Comparison of ENCODE assay signal across 8 mouse cellular contexts in genomic region chr17:27856265-27856797, GRCm38 (mm10). TPM values are rescaled to one million over a fixed set of nuclear protein-coding genes. Genes with fewer than 3 reads are reported as not detected.
DNase-seq lines count a peak whose midpoint lies in the region; ATAC-seq and TF ChIP-seq lines count a peak whose summit lies in the region.

Uhrf1bp1 (plus strand) TSS chr17:27856441.

- peak; percentile 80 for ATAC-seq in intestine, postnatal 0 days

- DNase-seq in adrenal gland, postnatal 10 days = peak; percentile 94
- peak; percentile 89 for DNase-seq in embryo, embryonic 9.5 days (ENCODE audit: extremely low spot score)
- no peak for DNase-seq in gonadal fat pad, adult 2 months (ENCODE audit: low read depth)
- peak; percentile 74 to 83 for DNase-seq in left cerebral cortex, postnatal 36 days (ENCODE audit: low spot score in 2 of 2)
- peak; percentile 87 for DNase-seq in midbrain, embryonic 10.5 days (ENCODE audit: low spot score)
- peak; percentile 85 for DNase-seq in right cerebral cortex, postnatal 4 days
- peak; percentile 87 for DNase-seq in yolk sac, embryonic 10.5 days (ENCODE audit: low spot score)

- H3K36me3 ChIP-seq in intestine, postnatal 0 days (ENCODE audit: control insufficient read depth, insufficient read depth) = peaks cover 24% of the 10 kb centered on the region; the same call in 1 of the 2 replicates
- peaks cover 32% of the 10 kb centered on the region for H3K36me3 ChIP-seq in midbrain, embryonic 10.5 days

- H3K4me2 ChIP-seq in intestine, postnatal 0 days (replicated peaks; ENCODE audit: low read depth) = peak within 1 kb of the TSS; percentile 96

- under 1% methylated on average over 54 of the region's 54 CpGs for WGBS in intestine, postnatal 0 days
- WGBS in midbrain, embryonic 10.5 days = 2% methylated on average over 53 of the region's 54 CpGs

- H3K9me3 ChIP-seq in intestine, postnatal 0 days (ENCODE audit: control insufficient read depth) = no peaks in the 10 kb centered on the region
- no peaks in the 10 kb centered on the region for H3K9me3 ChIP-seq in midbrain, embryonic 10.5 days (replicated peaks)

- peak; percentile 28; the same call in 1 of the 2 replicates for TF ChIP-seq CTCF in intestine, postnatal 0 days (IDR thresholded peaks at IDR 0.05; ENCODE audit: low read depth)

- peak within 1 kb of the TSS; percentile 88 for H3K27ac ChIP-seq in intestine, postnatal 0 days (ENCODE audit: low read depth, low read length)
- H3K27ac ChIP-seq in midbrain, embryonic 10.5 days (replicated peaks) = peak within 1 kb of the TSS; percentile 91

- H3K4me1 ChIP-seq in intestine, postnatal 0 days (replicated peaks; ENCODE audit: control insufficient read depth, insufficient read depth, low read length) = peaks cover 7% of the 10 kb centered on the region; the same call in 1 of the 2 replicates
- peaks cover 39% of the 10 kb centered on the region for H3K4me1 ChIP-seq in midbrain, embryonic 10.5 days

- H3K27me3 ChIP-seq in intestine, postnatal 0 days (replicated peaks; ENCODE audit: control insufficient read depth, insufficient read depth, low read length) = no peaks in the 10 kb centered on the region
- no peaks in the 10 kb centered on the region for H3K27me3 ChIP-seq in midbrain, embryonic 10.5 days (ENCODE audit: low read depth, poor library complexity, severe bottlenecking)

- peak within 1 kb of the TSS; percentile 95 for H3K4me3 ChIP-seq in intestine, postnatal 0 days (ENCODE audit: low read depth, low read length)
- H3K4me3 ChIP-seq in midbrain, embryonic 10.5 days = peak within 1 kb of the TSS; percentile 93

- peak within 1 kb of the TSS; percentile 75 for H3K9ac ChIP-seq in intestine, postnatal 0 days (ENCODE audit: low read depth, low read length)

- intact Hi-C loops in left cerebral cortex, postnatal 36 days (cut with DNase I) = no loop called here

RNA-seq across cellular contexts. Expression of gene Uhrf1bp1, which starts in this region (rescaled TPM):
- 10 to 100 TPM; 24.5 to 24.7 TPM for total RNA-seq in adrenal gland, postnatal 10 days (2021)
- 12.4 and 14.8 TPM in 2 replicates for polyA plus RNA-seq in gonadal fat pad, adult 2 months (2012; rRNA removed)
- polyA plus RNA-seq in intestine, postnatal 0 days (2015; fragmentation: Nextera tagmentation; extraction: Ambion mirVana) = 1.4 and 1.6 TPM in 2 replicates
- 10 to 100 TPM; 15.7 to 24.8 TPM for total RNA-seq in left cerebral cortex, postnatal 36 days (2021)
- polyA plus RNA-seq in midbrain, embryonic 10.5 days (2016; fragmentation: Nextera tagmentation; extraction: Ambion mirVana) = 6.3 and 6.6 TPM in 2 replicates
